ENCODE assay signal across 15 mouse cellular contexts in genomic region chr13:115102754-115103153, GRCm38 (mm10). TPM values are rescaled to one million over a fixed set of nuclear protein-coding genes. Genes with fewer than 3 reads are reported as not detected.
DNase-seq lines count a peak whose midpoint lies in the region; ATAC-seq and TF ChIP-seq lines count a peak whose summit lies in the region.
"Had no signal": no experiment of that assay in that cellular context is flagged by ENCODE, and none has a peak within 500 bp of the region (broad histone marks: within the 10 kb centered on the region; RNA-seq: fewer than 3 reads in every experiment).

No protein-coding gene starts in this region.

- no peak overlapping the region for H3K9ac ChIP-seq in heart, embryonic 11.5 days (ENCODE audit: low read depth, low read length)
- no peak overlapping the region; the same call in 1 of the 2 replicates for H3K9ac ChIP-seq in kidney, embryonic 16.5 days (replicated peaks; ENCODE audit: low read length)
- no peak overlapping the region for H3K9ac ChIP-seq in kidney, embryonic 14.5 days (ENCODE audit: low read depth, low read length)
- H3K9ac ChIP-seq in lung, postnatal 0 days (replicated peaks; ENCODE audit: low read depth): no peak overlapping the region
- H3K9ac ChIP-seq in forebrain, embryonic 14.5 days (ENCODE audit: low read length): no peak overlapping the region
- H3K9ac ChIP-seq: liver, embryonic 14.5 days had no signal

- H3K4me1 ChIP-seq in heart, embryonic 10.5 days: no peaks in the 10 kb centered on the region
- peaks cover 2% of the 10 kb centered on the region; the same call in 1 of the 2 replicates for H3K4me1 ChIP-seq in heart, embryonic 11.5 days (ENCODE audit: control insufficient read depth, insufficient read depth, low read length)
- peaks cover 18% of the 10 kb centered on the region for H3K4me1 ChIP-seq in kidney, embryonic 16.5 days (ENCODE audit: insufficient read depth, low read length)
- 0 out of 2 replicates have a peak, but pooled peaks cover 3% of the 10 kb centered on the region for H3K4me1 ChIP-seq in kidney, embryonic 14.5 days (ENCODE audit: control insufficient read depth, insufficient read depth, low read length)
- peaks cover 3% of the 10 kb centered on the region; the same call in 1 of the 2 replicates for H3K4me1 ChIP-seq in lung, postnatal 0 days (ENCODE audit: insufficient read depth, low read depth, low read length)
- H3K4me1 ChIP-seq in lung, adult 2 months (ENCODE audit: control insufficient read depth, insufficient read depth, low read length): peaks cover 9% of the 10 kb centered on the region
- H3K4me1 ChIP-seq in forebrain, embryonic 14.5 days (ENCODE audit: control insufficient read depth, insufficient read depth, low read length): peaks cover 10% of the 10 kb centered on the region

- H3K36me3 ChIP-seq in heart, embryonic 10.5 days: no peaks in the 10 kb centered on the region
- no peaks in the 10 kb centered on the region for H3K36me3 ChIP-seq in heart, embryonic 11.5 days (ENCODE audit: control insufficient read depth, insufficient read depth, low read length)
- H3K36me3 ChIP-seq in kidney, embryonic 16.5 days (ENCODE audit: insufficient read depth, low read length): no peaks in the 10 kb centered on the region
- H3K36me3 ChIP-seq in kidney, embryonic 14.5 days (ENCODE audit: control insufficient read depth, insufficient read depth, low read length): no peaks in the 10 kb centered on the region
- no peaks in the 10 kb centered on the region for H3K36me3 ChIP-seq in lung, postnatal 0 days (ENCODE audit: insufficient read depth, low read length)
- no peaks in the 10 kb centered on the region for H3K36me3 ChIP-seq in forebrain, embryonic 14.5 days (ENCODE audit: control insufficient read depth, insufficient read depth, low read length)
- H3K36me3 ChIP-seq: midbrain, embryonic 15.5 days had no signal

- DNase-seq in heart, embryonic 10.5 days (ENCODE audit: low spot score): no peak
- DNase-seq in lung, postnatal 0 days (ENCODE audit: low spot score): no peak
- no peak for DNase-seq in lung, adult 2 months
- DNase-seq in forebrain, embryonic 14.5 days (ENCODE audit: low spot score): no peak
- DNase-seq: adrenal gland, postnatal 10 days; cerebellum, adult 11-12 months; cerebellum, postnatal 25 days; kidney, adult 8-10 months; thymus, postnatal 36 days had no signal

- peak; percentile 9; the same call in 1 of the 2 replicates for TF ChIP-seq CTCF in lung, postnatal 0 days (IDR thresholded peaks at IDR 0.05)
- TF ChIP-seq CTCF in lung, adult 2 months (IDR thresholded peaks at IDR 0.05; ENCODE audit: insufficient read depth, low read length): no peak

- no peak for ATAC-seq in heart, embryonic 11.5 days (replicated peaks; ENCODE audit: insufficient number of reproducible peaks, low FRiP score, low TSS enrichment)
- ATAC-seq in kidney, embryonic 16.5 days (ENCODE audit: low FRiP score, low TSS enrichment): no peak
- no peak for ATAC-seq in kidney, embryonic 14.5 days (ENCODE audit: low FRiP score, low TSS enrichment)
- ATAC-seq in lung, postnatal 0 days: no peak
- ATAC-seq in forebrain, embryonic 14.5 days: no peak
- ATAC-seq: forebrain, embryonic 13.5 days had no signal

- no peak for TF ChIP-seq EP300 in lung, postnatal 0 days (IDR thresholded peaks at IDR 0.05)

- no peak for TF ChIP-seq POLR2A in lung, adult 2 months (IDR thresholded peaks at IDR 0.05; ENCODE audit: borderline replicate concordance, extremely low read depth, low read depth, low read length)

- peak overlapping the region; percentile 68; the same call in 1 of the 2 replicates for H3K4me3 ChIP-seq in heart, embryonic 10.5 days
- H3K4me3 ChIP-seq in heart, embryonic 11.5 days (ENCODE audit: low read depth, low read length): no peak overlapping the region
- H3K4me3 ChIP-seq in kidney, embryonic 16.5 days (ENCODE audit: low read length): no peak overlapping the region
- H3K4me3 ChIP-seq in kidney, embryonic 14.5 days (ENCODE audit: low read length): no peak overlapping the region
- no peak overlapping the region for H3K4me3 ChIP-seq in lung, postnatal 0 days (ENCODE audit: low read depth, low read length)
- H3K4me3 ChIP-seq in lung, adult 2 months (replicated peaks; ENCODE audit: extremely low read depth, low read depth, low read length): no peak overlapping the region
- H3K4me3 ChIP-seq in forebrain, embryonic 14.5 days (ENCODE audit: low read depth, low read length): no peak overlapping the region

- no peaks in the 10 kb centered on the region for H3K27me3 ChIP-seq in heart, embryonic 10.5 days (ENCODE audit: insufficient read depth, poor library complexity, severe bottlenecking)
- no peaks in the 10 kb centered on the region for H3K27me3 ChIP-seq in heart, embryonic 11.5 days (ENCODE audit: control insufficient read depth, insufficient read depth, low read length)
- H3K27me3 ChIP-seq in kidney, embryonic 16.5 days (ENCODE audit: insufficient read depth, low read length): no peaks in the 10 kb centered on the region
- H3K27me3 ChIP-seq in kidney, embryonic 14.5 days (ENCODE audit: control insufficient read depth, insufficient read depth, low read length): no peaks in the 10 kb centered on the region
- no peaks in the 10 kb centered on the region for H3K27me3 ChIP-seq in lung, postnatal 0 days (replicated peaks; ENCODE audit: insufficient read depth, low read length)
- peaks cover 16% of the 10 kb centered on the region for H3K27me3 ChIP-seq in forebrain, embryonic 14.5 days (replicated peaks; ENCODE audit: control insufficient read depth, insufficient read depth, low read length)

- no peak overlapping the region for H3K27ac ChIP-seq in heart, embryonic 10.5 days
- H3K27ac ChIP-seq in heart, embryonic 11.5 days (ENCODE audit: low read depth, low read length): no peak overlapping the region
- 0 out of 2 replicates have a peak overlapping the region, but pooled peaks have one; percentile 43 for H3K27ac ChIP-seq in kidney, embryonic 16.5 days (ENCODE audit: low read length)
- H3K27ac ChIP-seq in kidney, embryonic 14.5 days (ENCODE audit: low read depth, low read length): no peak overlapping the region
- no peak overlapping the region for H3K27ac ChIP-seq in lung, postnatal 0 days (ENCODE audit: low read length)
- H3K27ac ChIP-seq in forebrain, embryonic 14.5 days (ENCODE audit: low read depth, low read length): no peak overlapping the region
- H3K27ac ChIP-seq: forebrain, embryonic 13.5 days; liver, embryonic 14.5 days; midbrain, embryonic 15.5 days had no signal

- 0 out of 2 replicates have a peak, but pooled peaks cover 3% of the 10 kb centered on the region for H3K9me3 ChIP-seq in heart, embryonic 10.5 days
- no peaks in the 10 kb centered on the region for H3K9me3 ChIP-seq in heart, embryonic 11.5 days (replicated peaks; ENCODE audit: control insufficient read depth, low read length)
- H3K9me3 ChIP-seq in kidney, embryonic 16.5 days (ENCODE audit: low read length): no peaks in the 10 kb centered on the region
- no peaks in the 10 kb centered on the region for H3K9me3 ChIP-seq in kidney, embryonic 14.5 days (ENCODE audit: control insufficient read depth, low read length)
- no peaks in the 10 kb centered on the region for H3K9me3 ChIP-seq in lung, postnatal 0 days (ENCODE audit: low read length)
- no peaks in the 10 kb centered on the region for H3K9me3 ChIP-seq in forebrain, embryonic 14.5 days (replicated peaks; ENCODE audit: control insufficient read depth, low read length)
- H3K9me3 ChIP-seq: forebrain, embryonic 13.5 days; midbrain, embryonic 15.5 days had no signal

- no peak overlapping the region for H3K4me2 ChIP-seq in heart, embryonic 11.5 days
- H3K4me2 ChIP-seq in kidney, embryonic 16.5 days (replicated peaks; ENCODE audit: low read depth, low read length): peak overlapping the region; percentile 70
- no peak overlapping the region for H3K4me2 ChIP-seq in kidney, embryonic 14.5 days (replicated peaks; ENCODE audit: low read depth, low read length)
- no peak overlapping the region for H3K4me2 ChIP-seq in lung, postnatal 0 days (replicated peaks; ENCODE audit: low read depth, low read length)
- no peak overlapping the region for H3K4me2 ChIP-seq in forebrain, embryonic 14.5 days (ENCODE audit: low read length)

- 85% methylated on average over 2 of the region's 2 CpGs for WGBS in heart, embryonic 10.5 days
- WGBS in heart, embryonic 11.5 days (ENCODE audit: insufficient replicate concordance): 86% methylated on average over 2 of the region's 2 CpGs
- 97% methylated on average over 2 of the region's 2 CpGs for WGBS in kidney, embryonic 16.5 days
- WGBS in kidney, embryonic 14.5 days: 94% methylated on average over 2 of the region's 2 CpGs
- WGBS in lung, postnatal 0 days: 92% methylated on average over 2 of the region's 2 CpGs
- 92% methylated on average over 2 of the region's 2 CpGs for whole genome bisulfite sequencing in lung, adult 2 months
- WGBS in forebrain, embryonic 14.5 days: 100% methylated on average over 2 of the region's 2 CpGs

RNA-seq across cellular contexts. Expression of gene Itga1, which starts 1.0 kb away (rescaled TPM):
- 15.8 and 26.1 TPM in 2 replicates for polyA plus RNA-seq in heart, embryonic 10.5 days (2016; fragmentation: Nextera tagmentation; extraction: Ambion mirVana)
- polyA plus RNA-seq in heart, embryonic 11.5 days (2014; fragmentation: Nextera tagmentation; extraction: Ambion mirVana): 31.0 and 31.4 TPM in 2 replicates
- polyA plus RNA-seq in kidney, embryonic 16.5 days (2015; fragmentation: Nextera tagmentation; extraction: Ambion mirVana): 32.2 and 32.5 TPM in 2 replicates
- 10.0 and 21.0 TPM in 2 replicates for polyA plus RNA-seq in kidney, embryonic 14.5 days (2014; fragmentation: Nextera tagmentation; extraction: Ambion mirVana)
- polyA plus RNA-seq in lung, postnatal 0 days (2015; fragmentation: Nextera tagmentation; extraction: Ambion mirVana): 22.0 and 30.1 TPM in 2 replicates
- 24.0 and 36.1 TPM in 2 replicates for polyA plus RNA-seq in lung, adult 2 months (2012; rRNA removed)
- polyA plus RNA-seq in forebrain, embryonic 14.5 days (2014; fragmentation: Nextera tagmentation; extraction: Ambion mirVana): 5.8 and 6.6 TPM in 2 replicates

RNA-seq across cellular contexts. Expression of gene Gm49395, which starts 1.0 kb away (rescaled TPM):
- 7.3 and 9.0 TPM in 2 replicates for polyA plus RNA-seq in heart, embryonic 10.5 days (2016; fragmentation: Nextera tagmentation; extraction: Ambion mirVana)
- polyA plus RNA-seq in heart, embryonic 11.5 days (2014; fragmentation: Nextera tagmentation; extraction: Ambion mirVana): 8.3 and 11.1 TPM in 2 replicates
- 6.7 and 8.8 TPM in 2 replicates for polyA plus RNA-seq in kidney, embryonic 16.5 days (2015; fragmentation: Nextera tagmentation; extraction: Ambion mirVana)
- polyA plus RNA-seq in kidney, embryonic 14.5 days (2014; fragmentation: Nextera tagmentation; extraction: Ambion mirVana): 5.7 and 9.3 TPM in 2 replicates
- polyA plus RNA-seq in lung, postnatal 0 days (2015; fragmentation: Nextera tagmentation; extraction: Ambion mirVana): 8.7 and 8.9 TPM in 2 replicates
- polyA plus RNA-seq in lung, adult 2 months (2012; rRNA removed): 21.5 and 30.5 TPM in 2 replicates
- polyA plus RNA-seq in forebrain, embryonic 14.5 days (2014; fragmentation: Nextera tagmentation; extraction: Ambion mirVana): 4.0 and 4.9 TPM in 2 replicates

RNA-seq across cellular contexts. Expression of gene Pelo, which starts 12.8 kb away (rescaled TPM):
- 9.1 and 9.5 TPM in 2 replicates for polyA plus RNA-seq in heart, embryonic 10.5 days (2016; fragmentation: Nextera tagmentation; extraction: Ambion mirVana)
- 12.7 and 12.9 TPM in 2 replicates for polyA plus RNA-seq in heart, embryonic 11.5 days (2014; fragmentation: Nextera tagmentation; extraction: Ambion mirVana)
- polyA plus RNA-seq in kidney, embryonic 16.5 days (2015; fragmentation: Nextera tagmentation; extraction: Ambion mirVana): 5.8 and 7.5 TPM in 2 replicates
- 7.0 and 8.8 TPM in 2 replicates for polyA plus RNA-seq in kidney, embryonic 14.5 days (2014; fragmentation: Nextera tagmentation; extraction: Ambion mirVana)
- 5.4 and 5.9 TPM in 2 replicates for polyA plus RNA-seq in lung, postnatal 0 days (2015; fragmentation: Nextera tagmentation; extraction: Ambion mirVana)
- 30.2 and 32.9 TPM in 2 replicates for polyA plus RNA-seq in lung, adult 2 months (2012; rRNA removed)
- polyA plus RNA-seq in forebrain, embryonic 14.5 days (2014; fragmentation: Nextera tagmentation; extraction: Ambion mirVana): 5.6 and 5.9 TPM in 2 replicates
